Mouse (Mus musculus) megakaryocyte, adult 5-6 weeks (primary cell): Measurements from ENCODE around the gene Bcl2a1c. TPM values are rescaled to one million over a fixed set of nuclear protein-coding genes. Genes with fewer than 3 reads are reported as not detected.
"Not testable (repeated sequence)": the region's sequence is repeated elsewhere in the genome, so short reads cannot be mapped to it uniquely, and the experiment has no call there.

Source experiments
- ATAC-seq: 2 replicates; pipeline ENCODE4 v1.8.0; 2016; ENCODE audit warnings: mild to moderate bottlenecking, inconsistent platforms; ENCODE audit not compliant: poor library complexity, severe bottlenecking
- total RNA-seq, 2 experiments: library from RNA; stranded (forward) in 1 of 2; stranded (reverse) in 1 of 2; fragments of 153-499, 151-499 nt in 1 of 2; fragments of 221-1000, 200-1000 nt in 1 of 2; gene quantifications; 2 replicates each; pipeline versions ENCODE4 v1.2.3 to v1.2.4; 2015 to 2017

Gene Bcl2a1c
- total RNA-seq (2015): not detected in 2 replicates
- not detected in 2 replicates for total RNA-seq (2017)

DNA sequence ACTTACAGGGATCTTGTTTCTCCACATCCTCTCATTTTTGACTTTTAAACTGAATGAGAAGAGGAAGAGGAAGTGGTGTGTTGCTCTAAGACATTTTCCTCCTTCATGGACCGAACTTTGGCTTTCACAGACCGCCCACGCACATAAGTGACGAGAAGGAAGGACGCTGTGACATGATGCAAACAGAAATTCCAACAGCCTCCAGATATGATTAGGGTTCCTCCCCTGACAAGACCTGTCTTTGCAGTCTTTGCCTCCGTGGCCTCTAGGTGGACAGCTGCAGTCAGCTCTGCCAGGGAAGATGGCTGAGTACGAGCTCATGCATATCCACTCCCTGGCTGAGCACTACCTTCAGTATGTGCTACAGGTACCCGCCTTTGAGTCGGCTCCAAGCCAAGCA is at the start of gene Bcl2a1c:
Bcl2a1c (plus strand) TSS at position 281 of the 400 bp plus-strand sequence.
- ATAC-seq: peak; percentile 97

GRCm38 (mm10) chr9:114305957-114306356 is 24.0 kb upstream of the Bcl2a1c start:
- ATAC-seq: not testable (repeated sequence)

- ATAC-seq: not testable (repeated sequence)
These were observed 18.2 kb upstream of the Bcl2a1c start for GRCm38 (mm10) chr9:114311752-114312151.

GRCm38 (mm10) chr9:114318021-114318420 is 11.9 kb upstream of the Bcl2a1c start:
- ATAC-seq: peak; percentile 86

DNA sequence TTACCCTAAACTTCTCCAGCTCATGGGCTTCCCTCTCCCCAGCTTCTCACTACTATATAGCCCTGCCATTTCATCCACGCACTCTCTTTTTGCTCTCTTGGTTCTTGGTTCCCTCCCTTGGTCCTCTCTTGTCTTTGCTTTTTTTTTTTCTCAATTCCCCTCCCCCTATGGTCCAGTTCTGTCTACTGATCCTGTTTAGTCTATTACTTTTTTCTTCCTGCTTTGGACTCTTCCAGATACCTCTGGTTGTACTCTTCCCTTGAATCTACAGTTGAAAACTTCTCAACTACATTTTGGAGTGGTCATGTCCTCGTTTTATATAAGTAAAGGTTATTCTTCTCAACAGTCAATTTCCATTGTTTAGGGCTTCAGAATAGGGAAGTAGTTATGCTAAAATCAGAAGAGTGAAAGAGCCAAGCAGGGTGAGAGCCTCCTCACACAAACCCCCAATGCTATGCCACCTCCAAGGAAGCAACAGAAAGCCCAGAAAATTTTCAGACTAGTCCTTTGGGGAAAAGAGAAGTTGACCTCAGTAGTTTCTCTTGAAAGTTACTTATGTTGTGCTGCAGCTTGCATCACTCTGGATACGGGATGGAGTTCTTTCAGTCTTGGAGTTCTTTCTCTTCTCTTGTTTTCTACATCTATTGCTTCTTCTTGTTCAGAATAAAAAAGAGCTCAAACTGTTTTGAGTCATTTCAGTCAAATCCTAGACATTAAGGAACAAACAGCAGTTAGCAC is 3.8 kb upstream of the Bcl2a1c start:
- peak; percentile 54 for ATAC-seq

DNA sequence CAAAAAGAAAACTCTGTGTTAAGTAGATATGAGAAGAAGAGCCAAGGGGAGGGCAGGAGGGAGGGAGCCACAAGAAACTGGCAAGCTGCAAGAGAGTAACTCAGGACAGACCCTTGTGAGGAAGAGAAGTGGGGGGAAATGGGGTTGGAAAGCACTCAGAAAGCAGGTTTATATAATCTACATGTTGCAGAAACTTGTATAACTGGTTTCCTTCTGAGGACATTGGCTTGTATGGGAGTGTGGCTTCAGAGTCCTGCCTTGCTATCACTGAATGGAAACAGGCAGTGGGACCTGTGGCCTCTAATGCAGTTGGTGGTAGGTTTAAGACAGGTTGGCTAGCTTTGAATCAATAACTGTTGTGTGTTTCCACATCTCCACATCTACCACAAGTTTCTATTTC is 1.6 kb upstream of the Bcl2a1c start:
- not testable (repeated sequence) for ATAC-seq

DNA sequence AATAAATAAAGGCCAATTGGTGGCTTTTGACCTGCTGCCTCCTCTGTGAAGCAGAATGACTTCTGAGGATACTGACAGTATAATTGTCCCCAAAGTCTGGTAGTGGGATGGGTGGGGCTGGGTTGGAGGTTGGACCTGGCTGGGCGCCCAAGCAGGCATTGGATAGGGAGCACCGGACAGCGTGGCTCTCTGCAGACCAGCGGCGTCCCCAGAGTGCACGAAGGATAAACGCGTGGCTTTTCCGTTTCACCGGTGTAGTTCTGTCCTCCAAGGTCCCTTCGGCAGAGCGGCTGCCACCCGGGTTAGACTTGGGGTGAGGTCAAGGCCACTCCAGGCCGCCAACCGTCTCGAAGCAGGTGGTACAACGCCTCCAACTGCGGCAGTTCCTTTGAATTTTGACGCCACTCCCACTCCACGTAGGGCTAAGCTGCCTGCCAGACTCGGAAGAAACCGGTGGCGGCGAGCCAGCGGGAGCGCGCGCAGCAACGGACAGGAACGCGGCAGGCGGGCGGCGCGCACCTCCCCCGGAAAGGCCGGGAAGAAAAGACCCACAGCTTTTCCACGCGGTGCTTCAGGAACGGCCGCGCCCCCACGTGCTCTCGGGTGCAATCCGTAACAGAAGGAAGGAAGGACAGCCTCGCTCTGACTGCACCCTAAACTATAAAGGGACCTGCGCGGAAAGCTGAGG is 38.0 kb downstream of the Bcl2a1c start:
- ATAC-seq: peak; percentile 82

DNA sequence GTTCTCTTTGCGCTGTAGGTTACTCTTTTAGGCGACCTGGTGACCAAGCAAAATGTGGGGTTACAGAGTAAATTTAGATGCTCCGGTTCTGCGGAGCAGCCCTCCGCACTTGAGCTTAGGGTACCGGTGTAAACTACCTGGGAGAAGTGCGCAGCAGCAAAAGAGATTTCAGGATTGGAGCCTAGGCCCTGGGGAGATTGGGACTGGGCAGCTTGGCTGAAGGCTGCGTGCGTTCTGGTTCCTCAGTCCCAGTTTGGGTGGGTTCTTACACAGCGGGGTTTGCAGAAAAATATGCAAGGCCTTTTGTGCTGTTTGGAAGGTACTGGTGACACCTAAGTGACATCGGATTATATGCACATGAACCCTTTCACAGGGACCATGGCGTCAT is 38.5 kb downstream of the Bcl2a1c start:
- peak; percentile 23 for ATAC-seq

DNA sequence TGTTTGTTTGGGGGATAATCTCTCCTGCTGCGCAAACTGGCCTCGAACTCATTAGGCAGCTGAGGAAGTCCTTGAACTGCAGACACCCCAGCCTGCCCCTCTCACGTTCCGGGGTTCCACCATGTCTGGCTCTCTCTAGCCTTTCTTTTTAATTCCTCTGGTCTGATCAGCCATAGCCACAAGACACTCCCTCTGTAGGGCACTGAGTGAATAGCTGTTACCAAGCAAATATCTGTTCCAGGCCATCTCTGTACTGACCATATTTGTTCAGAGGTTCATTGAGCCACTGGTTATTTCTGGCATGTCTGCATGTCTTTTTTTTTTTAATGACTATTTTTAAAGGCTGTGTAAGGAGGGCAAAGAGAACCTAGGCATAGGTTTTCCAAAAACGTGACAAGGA is 39.5 kb downstream of the Bcl2a1c start:
- ATAC-seq: peak; percentile 53

DNA sequence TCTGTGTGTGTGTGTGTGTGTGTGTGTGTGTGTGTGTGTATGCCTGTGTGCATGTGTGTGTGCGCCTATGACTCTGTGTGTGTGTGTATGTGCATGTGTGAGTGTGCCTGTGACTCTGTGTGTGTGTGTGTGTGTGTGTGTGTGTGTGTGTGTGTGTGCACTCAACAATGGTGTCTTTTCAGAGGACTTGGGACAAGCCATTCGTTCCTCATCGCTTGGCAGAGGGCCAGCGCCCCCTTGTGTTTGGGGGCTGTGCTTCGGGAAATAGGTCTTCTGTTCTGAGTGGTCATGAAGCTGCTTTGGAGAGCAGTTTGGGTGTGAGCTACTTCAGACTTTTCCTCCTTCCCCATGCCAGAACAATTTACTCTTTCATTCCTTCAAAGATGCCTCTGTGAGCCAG is 41.8 kb downstream of the Bcl2a1c start:
- not testable (repeated sequence) for ATAC-seq

DNA sequence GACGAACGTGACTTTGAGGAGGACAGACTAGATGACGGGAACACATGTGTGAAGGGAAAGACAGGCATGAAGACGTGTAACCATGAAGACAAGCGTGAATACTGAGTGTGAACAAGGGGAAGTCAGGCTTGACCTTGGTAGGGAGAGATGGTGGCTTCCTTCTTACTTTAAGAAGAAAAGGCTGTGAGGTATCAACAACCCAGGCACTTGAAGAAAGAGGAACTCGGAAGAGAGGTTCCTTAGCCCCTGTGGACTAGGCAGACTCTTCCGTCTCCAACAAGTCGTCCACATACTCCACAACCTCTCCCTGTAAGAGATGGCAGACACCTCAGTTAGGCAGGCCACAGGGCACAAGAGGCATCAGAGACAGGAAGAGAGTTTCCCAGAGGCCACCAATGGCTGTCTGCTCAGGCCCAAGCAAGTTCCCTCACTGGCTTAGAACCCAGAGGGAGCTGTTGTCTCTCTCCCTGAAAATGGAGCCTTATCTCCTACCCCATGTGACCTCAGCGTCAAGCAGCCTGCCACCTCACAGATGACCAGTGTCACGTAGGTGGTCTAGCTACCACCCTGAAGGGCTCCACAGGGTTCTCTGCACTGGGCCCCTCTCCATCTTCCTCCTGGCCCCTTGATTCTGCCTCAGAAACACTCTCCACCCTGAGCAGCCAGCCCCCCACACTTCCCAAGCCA is 45.5 kb downstream of the Bcl2a1c start:
- peak; percentile 64 for ATAC-seq

DNA sequence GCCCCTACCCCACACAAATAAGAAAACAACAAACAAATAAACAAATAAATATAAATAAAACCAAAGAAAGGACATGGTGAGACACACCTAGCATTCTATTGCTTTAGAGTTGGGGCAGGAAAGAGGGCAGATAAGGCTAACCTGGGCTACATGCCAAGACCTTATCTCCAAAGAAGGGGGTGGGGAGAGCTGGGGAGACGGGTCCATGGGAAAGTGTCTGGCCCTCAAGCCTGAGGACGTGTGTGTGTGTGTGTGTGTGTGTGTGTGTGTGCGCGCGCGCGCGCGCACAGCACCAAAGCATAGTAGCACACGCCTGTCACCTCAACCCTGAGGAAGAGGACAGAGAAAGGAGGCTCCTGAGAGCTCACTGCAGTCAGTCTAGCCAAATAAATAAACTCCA is 47.2 kb downstream of the Bcl2a1c start:
- ATAC-seq: no peak

- no peak for ATAC-seq
These were observed 49.9 kb downstream of the Bcl2a1c start for GRCm38 (mm10) chr9:114379871-114380270.

Other genes with a start within 250 kb of the Bcl2a1c start
- gene Crtap, start 60.5 kb downstream of the Bcl2a1c start, total RNA-seq (2015): 23.8 and 32.6 TPM in 2 replicates
- gene Crtap, start 60.5 kb downstream of the Bcl2a1c start, total RNA-seq (2017): 5.6 and 13.1 TPM in 2 replicates
- 29.8 TPM in 2 replicates for gene Glb1, start 70.9 kb downstream of the Bcl2a1c start, total RNA-seq (2015)
- gene Glb1, start 70.9 kb downstream of the Bcl2a1c start, total RNA-seq (2017): 21.2 and 24.5 TPM in 2 replicates
- gene Tmppe, start 71.0 kb downstream of the Bcl2a1c start, total RNA-seq (2015): 1.2 and 2.4 TPM in 2 replicates
- 4.6 and 6.9 TPM in 2 replicates for gene Tmppe, start 71.0 kb downstream of the Bcl2a1c start, total RNA-seq (2017)
- gene Ccr4, start 174.8 kb downstream of the Bcl2a1c start, total RNA-seq (2015): 0.18 TPM in 1 of 2 replicates, not detected in the other
- gene Ccr4, start 174.8 kb downstream of the Bcl2a1c start, total RNA-seq (2017): 0.07 TPM in 1 of 2 replicates, not detected in the other
- not detected in 2 replicates for gene C130032M10Rik, start 185.6 kb downstream of the Bcl2a1c start, total RNA-seq (2015)
- gene C130032M10Rik, start 185.6 kb downstream of the Bcl2a1c start, total RNA-seq (2017): not detected in 2 replicates
- not detected in 2 replicates for gene Trim71, start 234.2 kb downstream of the Bcl2a1c start, total RNA-seq (2015)
- gene Trim71, start 234.2 kb downstream of the Bcl2a1c start, total RNA-seq (2017): not detected in 2 replicates